Mouse (Mus musculus) MEL-GATA-1-ER (cell line): ENCODE results near the gene Syt10.
"Not testable (repeated sequence)": the region's sequence is repeated elsewhere in the genome, so short reads cannot be mapped to it uniquely, and the experiment has no call there.

Source experiments
- DNase-seq: peaks from one replicate; pipeline ENCODE4 v3.0.0-alpha.2; 2012; ENCODE audit warnings: low read depth; ENCODE audit errors: extremely low read depth

Gene Syt10

GRCm38 (mm10) chr15:89841364-89842017 is at the start of gene Syt10:
Syt10 (minus strand) TSS chr15:89841860.
- DNase-seq: no peak

DNA sequence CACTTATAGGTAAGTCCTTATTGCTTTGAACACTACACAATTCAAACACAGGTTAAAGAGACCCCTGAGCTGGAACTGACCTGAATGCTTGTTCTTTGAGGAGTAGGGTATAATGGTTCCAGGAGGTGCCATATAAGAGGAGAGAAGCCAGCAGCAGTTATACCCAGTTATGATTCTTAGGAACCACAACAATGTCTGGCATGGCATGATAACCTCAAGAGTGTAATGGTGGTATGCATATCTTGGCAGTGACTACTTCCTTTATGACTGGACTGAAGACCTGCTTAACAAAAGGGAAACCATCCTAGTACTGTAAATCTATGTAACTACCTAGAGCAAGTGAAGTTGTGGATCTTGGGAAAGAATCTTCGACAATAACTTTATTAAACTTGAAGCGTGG is 42.1 kb upstream of the Syt10 start:
- DNase-seq: no peak

DNA sequence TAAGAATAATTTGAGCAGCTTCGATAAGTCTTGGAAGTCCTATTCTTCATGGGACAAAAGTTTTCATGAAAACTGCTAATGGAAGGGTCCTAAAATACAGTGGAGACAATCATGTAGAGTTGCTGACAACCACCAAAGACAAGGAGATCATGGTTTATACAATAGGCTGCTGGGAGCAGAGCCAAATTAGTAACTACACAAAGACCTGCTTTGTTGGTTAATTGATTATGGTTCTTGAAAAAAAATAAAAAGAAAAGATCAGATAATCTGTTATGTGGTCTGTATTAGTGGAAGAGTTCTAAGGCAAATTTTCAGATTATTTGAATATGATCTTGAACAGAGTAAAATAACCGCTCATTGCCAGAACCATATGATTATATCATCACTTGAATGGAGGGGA is 37.3 kb upstream of the Syt10 start:
- DNase-seq: no peak

- no peak for DNase-seq
These were observed 25.6 kb downstream of the Syt10 start for GRCm38 (mm10) chr15:89816098-89816497.

DNA sequence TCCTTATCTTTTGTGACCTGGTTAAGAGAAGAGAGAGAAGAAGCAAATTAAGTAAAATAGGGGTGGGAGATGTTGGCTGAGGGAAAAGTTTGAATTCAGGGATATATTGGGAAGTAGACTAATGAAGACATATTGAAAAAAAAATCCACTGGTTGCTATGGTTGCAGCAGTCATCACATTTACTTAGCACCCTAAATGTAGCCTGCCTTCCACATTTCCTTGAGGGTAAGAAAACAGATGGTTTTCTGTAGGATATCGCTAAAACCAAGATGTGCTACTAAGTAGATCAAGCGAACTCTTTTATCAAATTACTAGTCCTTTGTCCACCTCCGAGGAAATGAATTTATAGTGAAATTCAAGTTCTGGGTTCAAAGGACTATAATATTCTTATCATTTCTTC is 37.2 kb downstream of the Syt10 start:
- no peak for DNase-seq

DNA sequence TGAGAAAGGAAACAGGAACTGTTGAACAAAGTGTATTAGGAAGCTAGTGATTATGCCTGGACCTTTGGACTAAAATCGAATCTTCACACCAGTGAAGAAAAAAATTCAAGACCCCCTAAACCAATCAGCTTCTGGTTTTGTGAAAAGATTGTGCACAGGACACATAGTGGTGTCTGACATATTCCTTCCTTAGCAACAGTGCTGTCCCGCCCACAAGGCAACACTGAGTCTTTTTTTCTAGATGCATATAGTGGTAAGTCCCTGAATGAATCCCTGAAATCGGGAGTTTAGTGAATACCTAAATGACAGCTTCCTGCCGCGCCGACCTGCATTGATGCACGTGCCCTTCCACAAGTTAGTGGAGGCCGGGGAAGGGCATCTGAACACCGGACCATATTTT is 61.7 kb downstream of the Syt10 start:
- no peak for DNase-seq

GRCm38 (mm10) chr15:89766016-89766415 is 75.6 kb downstream of the Syt10 start:
- not testable (repeated sequence) for DNase-seq

DNA sequence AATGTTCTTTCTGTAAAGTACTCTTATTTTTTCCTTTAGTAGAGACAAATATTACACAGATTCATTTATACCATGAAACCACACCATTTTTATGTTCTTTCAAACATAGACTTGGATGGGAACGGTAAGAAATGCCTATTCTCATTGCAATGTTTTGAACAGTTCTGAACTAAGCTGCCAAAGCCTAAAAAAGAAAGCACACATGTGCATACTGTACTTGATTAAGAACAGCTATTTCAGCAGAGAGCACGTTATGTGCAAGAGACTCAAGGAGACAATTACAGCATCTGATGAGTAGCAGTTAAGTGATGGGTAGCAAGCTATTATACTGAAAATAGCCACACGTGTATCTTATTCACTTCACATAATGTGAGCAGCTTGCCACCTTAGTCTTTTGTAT is 108.0 kb downstream of the Syt10 start:
- DNase-seq: no peak
